Mouse (Mus musculus) G1E (cell line): ENCODE measurements at regions not wholly inside any gene's neighbourhood (a gene's known extent, or its start where the extent isn't known, plus 50 kb on each side); places are given as distances from the start of the nearest gene placed in this dataset.

Experiments
- CTCF ChIP-seq: IDR thresholded peaks from 2 replicates; pipeline ENCODE4 v1.5.1; 2012; ENCODE audit warnings: low read depth, low read length, inconsistent platforms, mixed read lengths
- TAL1 ChIP-seq: conservative IDR thresholded peaks from 2 replicates; pipeline ENCODE4 v1.6.1; 2012; ENCODE audit warnings: low read depth, low read length, inconsistent platforms, mixed read lengths

DNA sequence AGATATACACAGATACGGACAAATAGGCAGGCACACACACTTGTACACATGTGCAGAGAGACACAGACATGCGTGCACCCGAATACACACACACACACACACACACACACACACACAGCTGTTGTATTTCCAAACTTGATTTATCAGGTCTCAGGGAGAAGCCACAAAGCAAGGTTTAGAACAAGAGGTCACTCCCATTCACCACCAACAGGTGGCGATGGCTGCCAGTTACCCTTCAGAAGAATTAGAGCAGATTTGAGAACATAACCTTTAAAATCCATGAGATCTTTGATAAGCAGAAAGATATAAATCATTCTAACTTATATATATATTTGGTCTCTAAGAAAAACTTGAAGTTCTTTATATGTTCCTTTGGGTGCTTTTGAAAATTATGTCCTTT, 169.9 kb upstream of the Cep162 start:
- TF ChIP-seq CTCF (peak; percentile 41; the same call in 1 of the 2 replicates), TAL1 (no peak)
